Mouse (Mus musculus): Measurements from ENCODE around the gene Ankrd12. TPM values are rescaled to one million over a fixed set of nuclear protein-coding genes. Genes with fewer than 3 reads are reported as not detected.
A peak's percentile ranks its signal among the peaks of the same experiment; 100 is the strongest.

The Ankrd12 gene
- total RNA-seq (2021), result 10 to 100 TPM; 25.2 to 32.1 TPM
- long read RNA-seq, experiment 1, partial matches to known transcripts, result 0 of 4 reads
- long read RNA-seq, experiment 1, other reads (novel, unspliced or antisense), result 3 of 4 reads
- long read RNA-seq, experiment 2, partial matches to known transcripts, result 3 of 19 reads
- long read RNA-seq, experiment 2, other reads (novel, unspliced or antisense), result 11 of 19 reads

DNA sequence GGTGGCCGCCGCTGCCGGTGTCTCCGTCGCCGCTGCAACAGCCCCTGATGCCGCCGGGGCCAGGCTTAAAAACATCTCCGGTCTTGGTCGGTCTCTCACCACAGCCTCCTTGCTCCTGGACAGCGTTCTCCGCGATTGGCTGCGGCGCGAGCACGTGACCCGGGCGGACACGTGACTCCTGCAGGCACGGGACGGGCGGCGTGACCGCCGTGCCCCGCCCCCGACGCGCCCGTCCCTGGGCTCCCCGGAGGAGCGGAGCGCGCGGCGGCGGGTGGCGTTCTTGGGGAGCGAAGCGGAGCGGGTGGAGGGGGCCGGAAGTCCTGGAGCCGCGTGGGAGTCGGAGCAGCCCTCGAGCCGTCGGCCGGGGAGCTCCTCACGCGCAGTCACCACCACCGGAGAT lies at the start of gene Ankrd12:
Gene Ankrd12, minus strand, starts transcription at position 156 of the 400 bp plus-strand sequence.
- DNase-seq (ENCODE audit: low spot score in 2 of 2), result peak; percentile 96 to 97

DNA sequence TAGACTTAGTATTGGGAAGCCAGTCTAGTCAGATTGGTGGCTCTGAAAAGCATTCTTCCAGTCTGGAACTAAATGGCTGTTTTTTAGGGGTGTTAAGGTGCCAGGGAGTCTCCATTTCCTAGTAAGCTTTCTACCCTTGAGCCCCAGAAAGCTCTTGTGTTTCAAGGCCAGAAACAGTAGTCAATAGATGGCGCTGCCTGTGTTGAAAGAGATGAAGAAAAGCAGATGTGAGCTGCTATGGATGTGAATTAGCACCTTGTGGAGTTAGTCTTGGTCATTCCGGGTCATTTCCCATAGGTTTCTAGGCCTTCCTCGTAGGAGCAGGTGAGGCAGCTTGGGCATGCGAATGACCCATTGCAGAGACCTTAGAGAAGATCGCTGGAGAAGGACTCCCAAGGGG lies 48.3 kb upstream of the Ankrd12 start:
- DNase-seq (ENCODE audit: low spot score in 2 of 2), result no peak

DNA sequence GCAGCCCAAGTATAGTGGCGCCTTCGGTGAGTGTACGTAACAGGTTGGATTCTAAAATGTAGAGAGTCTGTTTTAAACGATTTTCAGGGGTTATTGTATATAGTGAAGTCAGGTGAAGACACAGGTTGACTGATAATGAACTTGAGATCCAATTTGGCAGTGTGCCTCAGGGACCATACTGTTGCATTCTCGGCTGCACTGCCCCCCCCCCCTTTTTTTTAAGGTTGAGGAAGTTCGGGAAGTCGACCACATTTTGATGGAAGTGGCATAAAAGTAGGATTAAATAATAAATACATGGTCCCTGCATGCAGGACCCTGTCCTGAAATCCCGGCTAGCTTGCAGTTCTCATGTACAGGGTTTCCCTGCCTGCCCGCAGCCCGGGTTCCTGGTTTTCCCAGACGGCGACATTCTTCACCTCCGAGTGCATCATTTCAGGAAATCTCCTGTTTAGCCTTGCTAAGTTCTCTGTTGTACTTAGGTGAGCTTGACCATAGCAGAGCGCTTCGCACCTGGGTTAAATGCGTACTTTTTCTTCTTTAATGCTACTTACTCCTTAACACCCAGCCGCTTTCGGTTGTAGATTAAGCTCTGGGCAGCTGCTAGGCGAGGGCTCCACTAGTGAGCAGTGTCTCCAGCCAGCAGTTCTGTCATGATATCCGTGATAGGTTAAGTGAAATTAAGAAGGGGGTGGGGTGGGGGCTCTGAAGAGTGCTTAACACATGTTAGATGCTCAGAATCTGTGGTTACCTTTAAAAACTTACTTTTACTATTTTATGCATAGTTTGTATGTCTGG lies 47.1 kb upstream of the Ankrd12 start:
- no peak for DNase-seq (ENCODE audit: low spot score in 2 of 2)

DNA sequence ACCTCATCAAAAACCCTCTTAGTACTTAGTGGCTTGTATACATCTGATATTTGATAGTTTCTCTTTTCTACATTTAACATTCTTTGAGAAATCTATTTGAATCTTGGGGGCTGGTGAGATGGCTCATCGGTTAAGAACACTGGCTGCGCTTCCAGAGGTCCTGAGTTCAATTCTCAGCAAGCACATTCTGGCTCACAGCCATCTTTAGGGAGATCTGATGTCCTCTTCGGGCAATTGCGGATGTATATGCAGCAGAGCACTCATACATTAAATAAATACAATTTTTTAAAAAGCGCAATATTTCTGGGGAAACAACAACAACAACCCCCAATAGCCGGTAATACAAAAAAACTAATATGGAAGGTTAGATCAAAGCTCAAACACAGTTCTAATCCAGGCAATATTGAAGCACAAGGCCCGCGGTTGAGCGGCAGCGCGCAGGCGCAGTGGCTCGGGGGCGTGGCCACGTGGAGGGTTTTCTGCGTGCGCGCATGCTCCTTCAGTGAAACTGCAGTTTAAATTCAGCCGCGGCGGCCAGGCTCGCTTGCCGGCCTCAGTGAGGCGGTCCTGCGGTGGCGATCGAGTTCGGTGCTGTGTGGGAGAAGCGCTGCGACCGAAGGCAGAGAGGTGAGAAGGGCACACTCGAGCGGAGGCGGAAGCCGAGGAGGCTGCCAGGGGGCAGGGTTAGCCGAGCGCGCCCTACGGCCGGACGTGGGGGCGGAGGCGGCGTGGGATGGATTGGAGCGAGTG lies 46.4 kb upstream of the Ankrd12 start, which contains the start of gene Ddx11:
Gene Ddx11, plus strand, starts transcription at position 455 of the 750 bp plus-strand sequence.
- DNase-seq (ENCODE audit: low spot score in 2 of 2), result peak; percentile 98

- no peak for DNase-seq (ENCODE audit: low spot score in 2 of 2)
Observed at GRCm38 (mm10) chr17:66120701-66121100, 43.8 kb upstream of the Ankrd12 start.

DNA sequence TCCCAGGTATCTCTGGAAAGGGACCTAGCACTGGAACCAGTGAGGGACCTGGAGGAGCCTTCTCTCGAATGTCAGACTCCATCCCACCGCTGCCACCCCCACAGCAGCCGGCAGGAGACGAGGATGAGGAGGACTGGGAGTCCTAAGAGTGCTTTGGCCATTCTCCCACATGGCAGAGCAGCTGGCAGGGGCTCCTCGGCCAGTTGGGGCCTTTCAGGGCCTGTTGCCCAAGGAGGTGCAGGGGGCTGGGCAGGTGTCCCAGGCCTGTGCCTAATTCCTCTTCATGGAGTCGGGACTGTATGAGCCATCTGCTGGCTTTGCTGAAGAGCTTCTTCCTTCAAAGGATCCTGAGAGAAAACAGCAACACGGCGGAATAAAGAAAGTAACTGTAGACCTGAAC lies 42.1 kb upstream of the Ankrd12 start:
- no peak for DNase-seq (ENCODE audit: low spot score in 2 of 2)

GRCm38 (mm10) chr17:66112166-66112565 lies 35.3 kb upstream of the Ankrd12 start:
- DNase-seq (ENCODE audit: low spot score in 2 of 2), result no peak

DNA sequence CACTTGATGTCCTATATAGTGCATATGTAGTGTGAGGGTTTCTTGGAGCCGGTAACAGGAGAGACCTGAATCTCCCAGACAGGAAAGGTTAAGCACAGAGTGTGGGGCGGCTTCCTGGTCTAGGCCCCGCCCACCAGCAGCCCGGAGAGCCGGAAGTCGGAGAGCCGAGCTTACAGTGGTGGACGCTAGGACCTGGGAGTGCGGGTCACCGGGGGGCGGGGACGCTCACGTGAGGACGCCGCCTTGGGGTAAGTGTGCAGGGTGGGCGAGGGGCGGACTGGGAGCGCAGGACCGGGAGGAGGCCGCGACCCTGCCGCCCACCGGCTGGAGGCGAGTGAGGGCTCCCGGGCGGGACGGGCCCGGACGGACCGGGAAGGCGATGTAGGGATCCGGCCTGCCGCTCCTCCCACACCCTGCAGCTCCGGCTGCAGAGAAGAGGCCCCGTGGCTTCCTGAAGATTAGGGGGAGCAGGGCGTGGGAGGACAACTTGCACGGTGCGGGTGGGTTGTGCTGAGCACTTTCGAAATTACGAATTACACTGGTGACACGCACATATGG lies 34.6 kb upstream of the Ankrd12 start, which contains the start of gene Washc1:
Gene Washc1, plus strand, starts transcription at position 144 of the 558 bp plus-strand sequence.
- DNase-seq (ENCODE audit: low spot score in 2 of 2), result peak; percentile 82 to 86

DNA sequence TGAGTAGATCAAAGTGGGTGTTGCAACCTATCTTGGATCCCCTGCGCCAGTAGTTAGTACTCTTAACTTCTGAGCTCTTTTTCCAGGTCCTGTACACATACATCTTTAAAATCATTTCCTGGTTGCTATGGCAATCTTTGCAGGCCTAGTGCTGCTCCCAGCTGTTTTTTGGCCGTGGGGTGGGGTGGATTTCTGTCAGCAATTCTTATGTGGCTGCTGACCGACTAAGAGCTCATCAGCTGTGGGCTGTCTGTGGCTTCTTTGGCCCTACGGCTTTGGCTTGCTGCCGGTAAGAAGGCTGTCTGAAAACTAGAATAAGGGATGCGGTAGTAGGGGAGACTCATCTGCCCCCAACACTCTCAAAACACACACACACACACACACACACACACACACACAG lies 33.9 kb upstream of the Ankrd12 start:
- no peak for DNase-seq (ENCODE audit: low spot score in 2 of 2)

- DNase-seq (ENCODE audit: low spot score in 2 of 2), result no peak
Observed at GRCm38 (mm10) chr17:66108198-66108597, 31.3 kb upstream of the Ankrd12 start.

- DNase-seq (ENCODE audit: low spot score in 2 of 2), result no peak
Observed at GRCm38 (mm10) chr17:66107466-66107865, 30.6 kb upstream of the Ankrd12 start.

DNA sequence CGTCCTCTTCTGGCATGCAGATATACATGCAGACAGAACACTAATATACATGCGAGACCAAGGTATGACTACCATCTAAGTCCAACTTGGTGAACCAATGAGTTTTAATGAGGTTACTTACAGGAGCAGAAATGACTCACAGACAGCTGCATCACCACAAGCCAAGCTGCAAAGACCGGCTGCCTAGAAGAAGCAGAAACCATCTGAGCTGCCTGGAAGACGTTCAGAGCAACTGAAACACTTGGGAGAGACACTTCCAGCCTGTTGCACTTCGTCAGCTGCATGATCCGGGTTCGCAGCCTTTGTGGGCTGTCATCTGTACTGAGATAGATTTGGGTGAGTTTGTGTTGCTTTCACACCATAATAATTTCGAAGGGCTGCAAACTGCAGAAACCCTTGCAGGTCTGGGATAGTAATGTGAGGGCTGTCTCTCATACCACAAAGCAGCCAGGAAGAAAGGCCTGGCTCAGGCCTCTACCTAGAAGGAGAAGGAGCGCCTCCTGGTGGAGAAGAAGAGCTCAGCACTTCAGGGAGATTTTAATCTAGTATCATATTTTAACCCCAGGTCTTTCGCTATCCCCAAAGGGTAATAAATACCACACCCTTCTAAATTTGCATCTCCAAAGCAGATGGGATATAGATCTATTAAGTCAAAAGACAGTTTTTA lies 29.8 kb upstream of the Ankrd12 start:
- peak; percentile 56 to 57 for DNase-seq (ENCODE audit: low spot score in 2 of 2)

- DNase-seq (ENCODE audit: low spot score in 2 of 2), result no peak
Observed at GRCm38 (mm10) chr17:66104076-66104475, 27.2 kb upstream of the Ankrd12 start.

- peak; percentile 81 to 86 for DNase-seq (ENCODE audit: low spot score in 2 of 2)
Observed at GRCm38 (mm10) chr17:66101380-66102330, 24.8 kb upstream of the Ankrd12 start, which contains the start of gene Ndufv2. Gene Ndufv2 (minus strand): TSS chr17:66101559.

GRCm38 (mm10) chr17:66100566-66101379 lies 23.9 kb upstream of the Ankrd12 start:
- no peak for DNase-seq (ENCODE audit: low spot score in 2 of 2)

GRCm38 (mm10) chr17:66092664-66093063 lies 15.8 kb upstream of the Ankrd12 start:
- no peak for DNase-seq (ENCODE audit: low spot score in 2 of 2)

DNA sequence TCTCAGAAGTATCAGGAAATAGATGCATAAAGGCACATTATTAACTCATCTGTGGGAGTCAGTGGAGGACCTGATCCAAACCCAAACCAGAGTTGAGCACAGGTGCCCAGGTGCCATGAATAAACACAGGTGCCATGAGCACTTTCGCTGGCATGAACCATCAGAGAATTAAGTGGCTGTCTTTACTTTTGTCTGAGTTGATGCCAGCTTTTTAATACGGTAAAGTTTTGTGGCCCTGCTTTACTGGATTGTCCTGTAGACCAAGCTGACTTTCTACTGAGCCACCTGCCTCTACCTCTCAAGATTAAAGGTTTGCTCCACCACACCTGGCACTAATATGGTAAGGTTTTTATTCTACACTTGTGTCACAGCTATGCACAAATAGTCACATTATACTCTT lies 15.2 kb upstream of the Ankrd12 start:
- no peak for DNase-seq (ENCODE audit: low spot score in 2 of 2)

DNA sequence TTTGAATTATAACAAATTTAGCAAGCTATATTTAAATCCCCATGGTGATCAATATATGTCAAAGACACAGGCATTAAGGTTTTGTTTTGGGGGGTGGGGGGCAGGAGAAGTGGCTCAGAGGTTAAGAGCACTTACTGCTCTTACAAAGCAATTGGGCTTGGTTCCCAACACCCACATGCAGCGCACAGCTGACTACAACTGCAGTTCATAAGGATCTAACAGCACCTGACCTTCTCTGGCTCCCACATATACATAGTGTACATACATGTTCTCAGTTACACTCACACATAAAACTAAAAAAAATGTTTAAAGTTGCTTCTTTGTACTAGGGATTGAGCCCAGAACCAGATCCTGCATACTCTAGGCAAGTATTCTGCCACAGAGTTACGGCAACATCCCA lies 14.5 kb upstream of the Ankrd12 start:
- no peak for DNase-seq (ENCODE audit: low spot score in 2 of 2)

GRCm38 (mm10) chr17:66090251-66090650 lies 13.4 kb upstream of the Ankrd12 start:
- no peak for DNase-seq (ENCODE audit: low spot score in 2 of 2)

Data from adrenal gland, adult 18-20 months (tissue).